Mouse (Mus musculus): ENCODE results near the gene Olfr739. TPM values are rescaled to one million over a fixed set of nuclear protein-coding genes. Genes with fewer than 3 reads are reported as not detected.

The Olfr739 gene
- not detected in 2 replicates for polyA plus RNA-seq (2015; fragmentation: Nextera tagmentation; extraction: Ambion mirVana)

GRCm38 (mm10) chr14:50418326-50418725 is at the start of gene Olfr739:
TSS of gene Olfr739 (plus strand) at chr14:50418626.
- no peaks in the 10 kb centered on the region for H3K4me1 ChIP-seq
- H3K9ac ChIP-seq: no peak within 1 kb of the TSS
- no peak within 1 kb of the TSS for H3K4me3 ChIP-seq
- no peak within 1 kb of the TSS for H3K4me2 ChIP-seq
- no peak within 1 kb of the TSS for H3K27ac ChIP-seq (replicated peaks)
- no peaks in the 10 kb centered on the region for H3K36me3 ChIP-seq
- no peak for ATAC-seq (ENCODE audit: extremely low read depth, insufficient number of reproducible peaks, low FRiP score, low TSS enrichment)
- WGBS: 56% methylated on average over 2 of the region's 2 CpGs
- no peaks in the 10 kb centered on the region for H3K9me3 ChIP-seq
- no peaks in the 10 kb centered on the region for H3K27me3 ChIP-seq (replicated peaks)

DNA sequence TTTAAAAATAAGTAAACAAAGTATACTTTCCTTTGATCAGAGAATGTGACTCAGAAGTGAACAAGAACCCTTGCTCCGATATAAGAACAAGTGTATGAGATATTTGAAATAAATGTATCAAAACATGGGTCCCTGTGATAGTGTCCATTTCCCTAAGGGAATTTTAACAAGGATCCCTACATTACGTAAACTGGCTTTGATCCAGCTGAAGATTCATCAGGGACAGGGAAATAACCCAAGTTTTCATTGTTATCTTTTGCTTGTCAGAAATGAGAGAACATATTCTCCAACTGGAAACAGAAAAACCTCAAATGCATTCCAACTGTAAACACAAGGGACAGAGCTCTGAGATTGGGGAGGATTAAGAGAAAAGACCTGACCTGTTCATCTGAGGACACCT is 37.6 kb upstream of the Olfr739 start, which contains the start of gene Olfr736:
Gene Olfr736 (plus strand): TSS at position 301 of the 400 bp plus-strand sequence.
- Histone ChIP-seq H3K9ac (no peak within 1 kb of the TSS), H3K27me3 (replicated peaks) (no peaks in the 10 kb centered on the region), H3K36me3 (no peaks in the 10 kb centered on the region), H3K4me1 (no peaks in the 10 kb centered on the region), H3K4me3 (no peak within 1 kb of the TSS), H3K4me2 (no peak within 1 kb of the TSS), H3K27ac (replicated peaks) (no peak within 1 kb of the TSS), H3K9me3 (no peaks in the 10 kb centered on the region)
- no peak for ATAC-seq (ENCODE audit: extremely low read depth, insufficient number of reproducible peaks, low FRiP score, low TSS enrichment)
- 61% methylated on average over 2 of the region's 2 CpGs for WGBS

DNA sequence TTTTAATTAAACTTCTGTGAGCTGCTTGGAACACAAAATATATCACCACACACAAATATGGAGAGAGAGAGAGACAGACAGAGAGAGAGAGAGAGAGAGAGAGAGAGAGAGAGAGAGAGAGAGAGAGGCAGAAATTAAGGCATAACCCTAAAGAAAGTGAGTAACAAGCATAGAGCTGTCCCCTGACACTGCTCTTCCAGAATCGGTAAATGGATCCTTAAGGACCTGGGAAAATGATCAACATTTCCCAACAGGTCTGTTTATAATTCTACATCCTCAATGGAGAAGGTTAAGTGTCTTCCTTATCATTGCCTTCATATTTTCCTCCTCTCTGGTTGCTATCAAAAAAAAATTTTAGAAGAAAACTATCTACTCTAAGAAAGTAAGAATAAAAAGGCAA is 11.2 kb upstream of the Olfr739 start, which contains the start of gene Olfr738:
Gene Olfr738 (plus strand): TSS at position 301 of the 400 bp plus-strand sequence.
- Histone ChIP-seq H3K36me3 (no peaks in the 10 kb centered on the region), H3K9ac (no peak within 1 kb of the TSS), H3K27ac (replicated peaks) (no peak within 1 kb of the TSS), H3K27me3 (replicated peaks) (no peaks in the 10 kb centered on the region), H3K9me3 (no peaks in the 10 kb centered on the region), H3K4me1 (no peaks in the 10 kb centered on the region), H3K4me3 (no peak within 1 kb of the TSS), H3K4me2 (no peak within 1 kb of the TSS)
- 89% methylated on average over 1 of the region's 1 CpGs for WGBS
- ATAC-seq (ENCODE audit: extremely low read depth, insufficient number of reproducible peaks, low FRiP score, low TSS enrichment): no peak

GRCm38 (mm10) chr14:50445245-50445644 is 26.8 kb downstream of the Olfr739 start, which contains the start of gene Olfr740:
TSS of gene Olfr740 (plus strand) at chr14:50445545.
- no peak within 1 kb of the TSS for H3K27ac ChIP-seq (replicated peaks)
- no peak within 1 kb of the TSS for H3K4me2 ChIP-seq
- no peaks in the 10 kb centered on the region for H3K27me3 ChIP-seq (replicated peaks)
- H3K9ac ChIP-seq: no peak within 1 kb of the TSS
- H3K4me3 ChIP-seq: no peak within 1 kb of the TSS
- 75% methylated on average over 3 of the region's 3 CpGs for WGBS
- ATAC-seq (ENCODE audit: extremely low read depth, insufficient number of reproducible peaks, low FRiP score, low TSS enrichment): no peak
- no peaks in the 10 kb centered on the region for H3K36me3 ChIP-seq
- no peaks in the 10 kb centered on the region for H3K9me3 ChIP-seq
- H3K4me1 ChIP-seq: no peaks in the 10 kb centered on the region

GRCm38 (mm10) chr14:50472438-50472837 is 54.0 kb downstream of the Olfr739 start, which contains the start of gene Olfr741:
TSS of gene Olfr741 (plus strand) at chr14:50472738.
- WGBS: 66% methylated on average over 2 of the region's 2 CpGs
- no peaks in the 10 kb centered on the region for H3K9me3 ChIP-seq
- ATAC-seq (ENCODE audit: extremely low read depth, insufficient number of reproducible peaks, low FRiP score, low TSS enrichment): no peak
- H3K27ac ChIP-seq (replicated peaks): no peak within 1 kb of the TSS
- H3K4me3 ChIP-seq: no peak within 1 kb of the TSS
- H3K27me3 ChIP-seq (replicated peaks): no peaks in the 10 kb centered on the region
- H3K4me1 ChIP-seq: no peaks in the 10 kb centered on the region
- no peak within 1 kb of the TSS for H3K9ac ChIP-seq
- H3K4me2 ChIP-seq: no peak within 1 kb of the TSS
- H3K36me3 ChIP-seq: no peaks in the 10 kb centered on the region

Other genes with a start within 250 kb of the Olfr739 start
- not detected in 2 replicates for gene Olfr730, start 230.4 kb upstream of the Olfr739 start, polyA plus RNA-seq (2015; fragmentation: Nextera tagmentation; extraction: Ambion mirVana)
- gene Olfr731, start 176.8 kb upstream of the Olfr739 start, polyA plus RNA-seq (2015; fragmentation: Nextera tagmentation; extraction: Ambion mirVana): not detected in 2 replicates
- gene Olfr732, start 134.4 kb upstream of the Olfr739 start, polyA plus RNA-seq (2015; fragmentation: Nextera tagmentation; extraction: Ambion mirVana): not detected in 2 replicates
- not detected in 2 replicates for gene Olfr733, start 117.1 kb upstream of the Olfr739 start, polyA plus RNA-seq (2015; fragmentation: Nextera tagmentation; extraction: Ambion mirVana)
- gene Olfr734, start 91.9 kb upstream of the Olfr739 start, polyA plus RNA-seq (2015; fragmentation: Nextera tagmentation; extraction: Ambion mirVana): not detected in 2 replicates
- gene Olfr735, start 69.8 kb upstream of the Olfr739 start, polyA plus RNA-seq (2015; fragmentation: Nextera tagmentation; extraction: Ambion mirVana): not detected in 2 replicates
- gene Tlr11, start 60.7 kb upstream of the Olfr739 start, polyA plus RNA-seq (2015; fragmentation: Nextera tagmentation; extraction: Ambion mirVana): not detected in 2 replicates
- not detected in 2 replicates for gene Olfr736, start 37.5 kb upstream of the Olfr739 start, polyA plus RNA-seq (2015; fragmentation: Nextera tagmentation; extraction: Ambion mirVana)
- not detected in 2 replicates for gene Olfr738, start 11.1 kb upstream of the Olfr739 start, polyA plus RNA-seq (2015; fragmentation: Nextera tagmentation; extraction: Ambion mirVana)
- gene Olfr740, start 26.9 kb downstream of the Olfr739 start, polyA plus RNA-seq (2015; fragmentation: Nextera tagmentation; extraction: Ambion mirVana): not detected in 2 replicates
- not detected in 2 replicates for gene Olfr741, start 54.1 kb downstream of the Olfr739 start, polyA plus RNA-seq (2015; fragmentation: Nextera tagmentation; extraction: Ambion mirVana)
- not detected in 2 replicates for gene Olfr742, start 85.0 kb downstream of the Olfr739 start, polyA plus RNA-seq (2015; fragmentation: Nextera tagmentation; extraction: Ambion mirVana)
- not detected in 2 replicates for gene Olfr743, start 103.2 kb downstream of the Olfr739 start, polyA plus RNA-seq (2015; fragmentation: Nextera tagmentation; extraction: Ambion mirVana)
- gene Olfr744, start 196.3 kb downstream of the Olfr739 start, polyA plus RNA-seq (2015; fragmentation: Nextera tagmentation; extraction: Ambion mirVana): not detected in 2 replicates
- not detected in 2 replicates for gene Olfr745, start 220.8 kb downstream of the Olfr739 start, polyA plus RNA-seq (2015; fragmentation: Nextera tagmentation; extraction: Ambion mirVana)
- not detected in 2 replicates for gene Olfr746, start 228.5 kb downstream of the Olfr739 start, polyA plus RNA-seq (2015; fragmentation: Nextera tagmentation; extraction: Ambion mirVana)

Data from heart, embryonic 13.5 days (tissue).